ENCODE assay signal across 22 mouse cellular contexts in the genomic region with DNA sequence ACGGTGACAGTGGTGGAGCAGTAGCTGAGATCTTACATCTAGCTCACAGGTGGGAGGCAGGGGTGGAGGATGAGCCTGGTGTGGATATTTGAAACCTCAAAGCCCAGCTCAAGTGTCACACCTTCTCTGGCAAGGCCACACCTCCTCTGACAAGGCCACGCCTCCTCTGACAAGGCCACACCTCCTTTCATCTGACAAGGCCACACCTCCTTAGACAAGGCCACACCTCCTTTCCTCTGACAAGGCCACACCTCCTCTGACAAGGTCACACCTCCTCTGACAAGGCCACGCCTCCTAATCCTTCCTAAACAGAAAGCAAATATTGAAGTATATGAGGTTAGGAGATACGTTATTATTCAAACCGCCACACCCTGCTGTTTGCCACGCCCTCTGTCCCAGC.
DNase-seq lines count a peak whose midpoint lies in the region; ATAC-seq and TF ChIP-seq lines count a peak whose summit lies in the region.
"Had no signal": no experiment of that assay in that cellular context is flagged by ENCODE, and none has a peak within 500 bp of the region (broad histone marks: within the 10 kb centered on the region; RNA-seq: fewer than 3 reads in every experiment).

No protein-coding gene starts in this region.

- no peak overlapping the region for H3K4me2 ChIP-seq in hindbrain, postnatal 0 days (ENCODE audit: low read depth, low read length)
- H3K4me2 ChIP-seq in hindbrain, embryonic 16.5 days (ENCODE audit: low read length): no peak overlapping the region
- no peak overlapping the region for H3K4me2 ChIP-seq in forebrain, embryonic 12.5 days
- no peak overlapping the region for H3K4me2 ChIP-seq in midbrain, embryonic 13.5 days (replicated peaks)
- H3K4me2 ChIP-seq: embryonic facial prominence, embryonic 13.5 days; forebrain, embryonic 13.5 days; heart, embryonic 12.5 days; hindbrain, embryonic 14.5 days had no signal

- WGBS in hindbrain, postnatal 0 days: 94% methylated on average over 6 of the region's 6 CpGs
- 91% methylated on average over 6 of the region's 6 CpGs for WGBS in hindbrain, embryonic 16.5 days
- 96% methylated on average over 6 of the region's 6 CpGs for WGBS in forebrain, embryonic 12.5 days
- 88% methylated on average over 6 of the region's 6 CpGs for WGBS in midbrain, embryonic 13.5 days

- ATAC-seq in hindbrain, postnatal 0 days: peak; percentile 60; the same call in 1 of the 2 replicates
- ATAC-seq in hindbrain, embryonic 16.5 days: no peak
- ATAC-seq in megakaryocyte-erythroid progenitor cell, adult 5-6 weeks (replicated peaks; ENCODE audit: low FRiP score, low TSS enrichment, poor library complexity, severe bottlenecking): peak; percentile 41; the same call in 1 of the 2 replicates
- no peak for ATAC-seq in forebrain, embryonic 12.5 days (ENCODE audit: low FRiP score)
- no peak for ATAC-seq in CD4-positive, CD25-positive, alpha-beta regulatory T cell, adult 4 months
- no peak for ATAC-seq in midbrain, embryonic 13.5 days
- ATAC-seq: forebrain, embryonic 13.5 days; forebrain, postnatal 0 days; inflammation-experienced regulatory T-cells, adult 6 months had no signal

- no peaks in the 10 kb centered on the region; the same call in 1 of the 2 replicates for H3K27me3 ChIP-seq in hindbrain, postnatal 0 days (ENCODE audit: insufficient read depth, low read length)
- no peaks in the 10 kb centered on the region for H3K27me3 ChIP-seq in hindbrain, embryonic 16.5 days (replicated peaks; ENCODE audit: control insufficient read depth, insufficient read depth, low read length)
- H3K27me3 ChIP-seq in forebrain, embryonic 12.5 days: no peaks in the 10 kb centered on the region
- H3K27me3 ChIP-seq in midbrain, embryonic 13.5 days: no peaks in the 10 kb centered on the region
- H3K27me3 ChIP-seq: embryonic facial prominence, embryonic 13.5 days; forebrain, embryonic 13.5 days had no signal

- no peaks in the 10 kb centered on the region for H3K9me3 ChIP-seq in hindbrain, postnatal 0 days (ENCODE audit: low read length)
- H3K9me3 ChIP-seq in hindbrain, embryonic 16.5 days (ENCODE audit: control insufficient read depth, low read length): no peaks in the 10 kb centered on the region
- no peaks in the 10 kb centered on the region for H3K9me3 ChIP-seq in forebrain, embryonic 12.5 days
- no peaks in the 10 kb centered on the region for H3K9me3 ChIP-seq in midbrain, embryonic 13.5 days
- H3K9me3 ChIP-seq: embryonic facial prominence, embryonic 13.5 days; forebrain, embryonic 13.5 days; heart, embryonic 12.5 days; hindbrain, embryonic 10.5 days had no signal

- no peak overlapping the region for H3K9ac ChIP-seq in hindbrain, postnatal 0 days (replicated peaks; ENCODE audit: low read length)
- no peak overlapping the region for H3K9ac ChIP-seq in hindbrain, embryonic 16.5 days (ENCODE audit: low read depth, low read length)
- H3K9ac ChIP-seq in forebrain, embryonic 12.5 days: no peak overlapping the region
- H3K9ac ChIP-seq in midbrain, embryonic 13.5 days (replicated peaks): no peak overlapping the region
- H3K9ac ChIP-seq: embryonic facial prominence, embryonic 13.5 days; forebrain, embryonic 13.5 days; forebrain, postnatal 0 days; heart, embryonic 12.5 days; hindbrain, embryonic 14.5 days had no signal

- H3K4me1 ChIP-seq in hindbrain, postnatal 0 days (ENCODE audit: insufficient read depth, low read length): no peaks in the 10 kb centered on the region; the same call in 1 of the 2 replicates
- no peaks in the 10 kb centered on the region; the same call in 1 of the 2 replicates for H3K4me1 ChIP-seq in hindbrain, embryonic 16.5 days (ENCODE audit: control insufficient read depth, insufficient read depth, low read depth, low read length)
- H3K4me1 ChIP-seq in forebrain, embryonic 12.5 days: peaks cover 22% of the 10 kb centered on the region
- H3K4me1 ChIP-seq in midbrain, embryonic 13.5 days (replicated peaks): peaks cover 28% of the 10 kb centered on the region
- H3K4me1 ChIP-seq: embryonic facial prominence, embryonic 13.5 days had no signal

- DNase-seq in hindbrain, postnatal 0 days (ENCODE audit: low spot score): no peak
- DNase-seq in R1 (ENCODE audit: low read depth, low spot score): peak; percentile 82
- DNase-seq: adrenal gland, adult 2 months; adrenal gland, postnatal 25 days; B cell, adult 2 months; cerebellum, adult 18-20 months; cerebellum, adult 9-11 months; cerebellum, postnatal 36 days; forebrain, postnatal 0 days; gastrocnemius, postnatal 14 days; heart, adult 2 months had no signal

- no peak overlapping the region for H3K4me3 ChIP-seq in hindbrain, postnatal 0 days (ENCODE audit: low read length)
- no peak overlapping the region for H3K4me3 ChIP-seq in hindbrain, embryonic 16.5 days (ENCODE audit: low read length)
- no peak overlapping the region for H3K4me3 ChIP-seq in forebrain, embryonic 12.5 days (replicated peaks)
- no peak overlapping the region for H3K4me3 ChIP-seq in midbrain, embryonic 13.5 days (replicated peaks)
- H3K4me3 ChIP-seq: embryonic facial prominence, embryonic 13.5 days; forebrain, embryonic 13.5 days; heart, adult 2 months; heart, embryonic 12.5 days; hindbrain, embryonic 10.5 days had no signal

- no peak overlapping the region for H3K27ac ChIP-seq in hindbrain, postnatal 0 days
- H3K27ac ChIP-seq in hindbrain, embryonic 16.5 days (ENCODE audit: low read depth, low read length): no peak overlapping the region
- no peak overlapping the region for H3K27ac ChIP-seq in forebrain, embryonic 12.5 days
- H3K27ac ChIP-seq in midbrain, embryonic 13.5 days: no peak overlapping the region
- H3K27ac ChIP-seq: embryonic facial prominence, embryonic 13.5 days; forebrain, embryonic 13.5 days; heart, adult 2 months; hindbrain, embryonic 10.5 days; hindbrain, embryonic 14.5 days had no signal

- TF ChIP-seq CTCF in hindbrain, postnatal 0 days (IDR thresholded peaks at IDR 0.05; ENCODE audit: low read depth): no peak

- H3K36me3 ChIP-seq in hindbrain, postnatal 0 days (ENCODE audit: insufficient read depth, low read length): no peaks in the 10 kb centered on the region
- H3K36me3 ChIP-seq in hindbrain, embryonic 16.5 days (ENCODE audit: control insufficient read depth, insufficient read depth, low read length): no peaks in the 10 kb centered on the region
- H3K36me3 ChIP-seq in forebrain, embryonic 12.5 days (replicated peaks): no peaks in the 10 kb centered on the region
- no peaks in the 10 kb centered on the region for H3K36me3 ChIP-seq in midbrain, embryonic 13.5 days
- H3K36me3 ChIP-seq: embryonic facial prominence, embryonic 13.5 days; heart, embryonic 12.5 days; hindbrain, embryonic 10.5 days had no signal

Comparison
In these comparisons a context has a peak if more than half of its experiments do, and no peak if none do; other contexts are left out.
1. ATAC-seq: peak in hindbrain, postnatal 0 days (single experiment) and megakaryocyte-erythroid progenitor cell, adult 5-6 weeks (single experiment); none in hindbrain, embryonic 16.5 days (single experiment), forebrain, embryonic 12.5 days (single experiment), CD4-positive, CD25-positive, alpha-beta regulatory T cell, adult 4 months (single experiment) and midbrain, embryonic 13.5 days (single experiment).